Mouse (Mus musculus) urinary bladder, postnatal 4 days (tissue): ENCODE results near the gene Ptprg.
"Not testable (repeated sequence)": the region's sequence is repeated elsewhere in the genome, so short reads cannot be mapped to it uniquely, and the experiment has no call there.

Experiments used
- DNase-seq, 2 experiments: peaks; one replicate each; pipeline ENCODE4 v3.0.0; 2021 to 2022; ENCODE audit warnings: low spot score in 2 of 2

Ptprg gene

GRCm38 (mm10) chr14:12206138-12206537 lies 652.8 kb downstream of the Ptprg start:
- DNase-seq: no peak

GRCm38 (mm10) chr14:12208554-12208953 lies 655.2 kb downstream of the Ptprg start:
- DNase-seq: no peak

- DNase-seq: no peak
Measured at GRCm38 (mm10) chr14:12218544-12219150, 665.3 kb downstream of the Ptprg start.

GRCm38 (mm10) chr14:12219877-12220276 lies 666.5 kb downstream of the Ptprg start:
- DNase-seq: no peak

- DNase-seq: no peak
Measured at GRCm38 (mm10) chr14:12220540-12220939, 667.2 kb downstream of the Ptprg start.

- no peak for DNase-seq
Measured at GRCm38 (mm10) chr14:12221571-12221970, 668.2 kb downstream of the Ptprg start.

- no peak for DNase-seq
Measured at GRCm38 (mm10) chr14:12243726-12244125, 690.4 kb downstream of the Ptprg start.

GRCm38 (mm10) chr14:12276031-12276430 lies 722.7 kb downstream of the Ptprg start:
- DNase-seq: no peak

GRCm38 (mm10) chr14:12283641-12284040 lies 730.3 kb downstream of the Ptprg start, which contains the start of gene Gm49355:
Gene Gm49355 (plus strand): TSS chr14:12283976.
- no peak for DNase-seq

GRCm38 (mm10) chr14:12284141-12284912 lies 731.0 kb downstream of the Ptprg start, which contains the start of gene 3830406C13Rik:
Gene 3830406C13Rik (plus strand): TSS chr14:12284173.
- DNase-seq: peak; percentile 78 to 82

- not testable (repeated sequence) for DNase-seq
Measured at GRCm38 (mm10) chr14:12289747-12290146, 736.4 kb downstream of the Ptprg start.
